Mouse (Mus musculus) liver, embryonic 14.5 days (tissue): ENCODE data around the gene Foxi2. TPM values are rescaled to one million over a fixed set of nuclear protein-coding genes. Genes with fewer than 3 reads are reported as not detected.

Source experiments
- ATAC-seq: fragments of 200-750 bp; cut with Nextera tagmentation; 2 replicates; pipeline ENCODE4 v1.8.0; 2017; ENCODE audit warnings: moderate number of reproducible peaks, mild to moderate bottlenecking, moderate library complexity; ENCODE audit not compliant: insufficient read depth
- DNase-seq, 3 experiments: peaks; one replicate each; pipeline ENCODE4 v3.0.0-alpha.2; 2012 to 2013; ENCODE audit warnings: low read depth in 3 of 3, low spot score in 3 of 3
- H3K27ac ChIP-seq: fragments of 300-500 bp; sonication (generic); 2 replicates; pipeline ENCODE4 v1.5.1; 2014; ENCODE audit warnings: moderate library complexity, mild to moderate bottlenecking, control low read depth, inconsistent platforms
- H3K27me3 ChIP-seq: fragments of 300-500 bp; sonication (generic); 2 replicates; pipeline ENCODE4 v1.6.1; 2014; ENCODE audit warnings: mild to moderate bottlenecking, low read length, moderate library complexity; ENCODE audit not compliant: control insufficient read depth, insufficient read depth
- H3K36me3 ChIP-seq: fragments of 300-500 bp; sonication (generic); replicated peaks from 2 replicates; pipeline ENCODE4 v1.6.1; 2014; ENCODE audit warnings: low read depth; ENCODE audit not compliant: control insufficient read depth, insufficient read depth
- H3K4me1 ChIP-seq, 2 experiments: fragments of 200-500 bp in 1 of 2; fragments of 300-500 bp in 1 of 2; sonication (generic) in 1 of 2; replicated peaks; 2 replicates each; pipeline ENCODE4 v1.6.1; 2012 to 2014; ENCODE audit warnings: antibody characterized with exemption in 1 of 2, inconsistent platforms in 1 of 2, low read length in 1 of 2; ENCODE audit not compliant: control insufficient read depth in 2 of 2, insufficient read depth in 2 of 2
- H3K4me2 ChIP-seq: fragments of 300-500 bp; sonication (generic); 2 replicates; pipeline ENCODE4 v1.6.1; 2014; ENCODE audit warnings: low read depth, mild to moderate bottlenecking, control low read depth, moderate library complexity
- H3K4me3 ChIP-seq, 2 experiments: fragments of 200-500 bp in 1 of 2; fragments of 300-500 bp in 1 of 2; sonication (generic) in 1 of 2; 2 replicates each; pipeline ENCODE4 v1.5.1; 2012 to 2014; ENCODE audit warnings: low read depth in 2 of 2, low read length in 2 of 2, mild to moderate bottlenecking in 2 of 2, control low read depth in 1 of 2, inconsistent platforms in 1 of 2, moderate library complexity in 1 of 2; ENCODE audit not compliant: insufficient read depth in 1 of 2
- H3K9ac ChIP-seq: fragments of 300-500 bp; sonication (generic); replicated peaks from 2 replicates; pipeline ENCODE4 v1.6.1; 2014; ENCODE audit warnings: mild to moderate bottlenecking, control low read depth, moderate library complexity
- H3K9me3 ChIP-seq: fragments of 300-500 bp; sonication (generic); 2 replicates; pipeline ENCODE4 v1.6.1; 2016; ENCODE audit warnings: low read length, mixed read lengths; ENCODE audit not compliant: control insufficient read depth
- CTCF ChIP-seq: IDR thresholded peaks from 2 replicates; pipeline ENCODE4 v1.5.1; 2016; ENCODE audit warnings: antibody characterized with exemption, low read depth, control low read depth
- EP300 ChIP-seq: IDR thresholded peaks from 2 replicates; pipeline ENCODE4 v1.6.1; 2016; ENCODE audit warnings: antibody characterized with exemption, low read depth
- whole genome bisulfite sequencing: fragments of 180-500 bp; shearing (Covaris S2); extraction: QIAGEN DNeasy Blood & Tissue Kit; methylation state at CpG from one replicate; pipeline ENCODE4 v1.1.7; 2014; ENCODE audit not compliant: insufficient replicate concordance; 5-methylcytosine and 5-hydroxymethylcytosine counted together
- polyA plus RNA-seq, 2 experiments: library from polyadenylated mRNA; depleted of rRNA in 1 of 2; stranded (reverse) in 1 of 2; unstranded in 1 of 2; fragments of >200 nt; fragmentation: Nextera tagmentation in 1 of 2; extraction: Ambion mirVana in 1 of 2; gene quantifications; 2 replicates each; pipeline versions ENCODE4 v1.2.1 to v1.2.3; 2012 to 2014

The Foxi2 gene
- polyA plus RNA-seq, 2 experiments, result not detected

DNA sequence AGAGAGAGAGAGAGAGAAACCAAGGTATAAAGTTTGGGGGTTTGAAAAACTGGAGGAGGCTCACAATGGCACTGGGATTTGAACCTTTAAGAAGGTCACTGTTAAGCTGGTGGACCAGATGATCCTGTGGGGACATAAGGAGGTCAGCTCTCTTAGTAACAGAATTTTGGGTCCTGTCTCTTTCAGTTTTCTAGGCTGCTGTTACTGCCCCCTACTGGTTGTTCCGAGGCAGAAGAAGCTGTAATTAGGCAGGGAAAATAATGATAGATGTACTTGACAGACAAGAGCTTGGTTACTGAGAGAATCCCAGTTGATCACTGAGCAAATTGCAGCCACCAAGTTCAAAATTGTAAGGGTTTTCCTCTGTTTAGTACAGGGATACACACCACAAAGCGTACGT, 21.1 kb upstream of the Foxi2 start:
- Histone ChIP-seq H3K36me3 (no peaks in the 10 kb centered on the region), H3K9ac (no peak overlapping the region), H3K27me3 (no peaks in the 10 kb centered on the region), H3K9me3 (no peaks in the 10 kb centered on the region), H3K27ac (no peak overlapping the region), H3K4me1 (no peaks in the 10 kb centered on the region), H3K4me3 (no peak overlapping the region), H3K4me2 (no peak overlapping the region)
- no peak for TF ChIP-seq EP300
- TF ChIP-seq CTCF, result peak; percentile 53
- 50% methylated on average over 3 of the region's 3 CpGs for WGBS
- ATAC-seq (no peak), DNase-seq (no peak)

DNA sequence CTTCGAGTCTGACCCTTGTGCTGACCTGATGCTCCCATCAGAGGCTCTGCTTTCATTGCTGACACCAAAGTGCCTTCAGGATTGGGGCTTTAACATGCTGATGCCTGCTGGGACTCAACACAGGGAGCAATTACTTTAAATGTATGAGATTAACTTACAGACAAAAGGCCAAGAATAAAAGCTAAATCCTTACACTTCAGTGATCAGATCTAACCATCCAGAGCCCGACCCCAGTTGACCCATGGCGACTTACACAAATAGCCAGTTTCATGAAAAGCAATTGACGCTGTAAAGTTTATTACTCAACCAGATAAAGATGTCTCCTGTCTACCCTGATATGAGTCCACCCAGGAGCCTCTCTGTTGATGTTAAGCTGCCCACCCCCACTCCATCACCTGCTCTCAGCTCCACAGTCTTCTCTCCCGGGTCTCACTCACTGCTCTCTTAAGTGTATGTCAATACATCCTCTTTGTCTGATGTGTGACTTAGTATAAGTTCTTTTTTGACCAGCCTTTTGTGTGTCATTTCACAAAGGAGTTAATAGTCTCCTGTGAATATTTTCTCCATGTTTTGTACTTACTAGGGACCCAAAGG, 17.1 kb upstream of the Foxi2 start:
- TF ChIP-seq EP300 (no peak), CTCF (no peak)

DNA sequence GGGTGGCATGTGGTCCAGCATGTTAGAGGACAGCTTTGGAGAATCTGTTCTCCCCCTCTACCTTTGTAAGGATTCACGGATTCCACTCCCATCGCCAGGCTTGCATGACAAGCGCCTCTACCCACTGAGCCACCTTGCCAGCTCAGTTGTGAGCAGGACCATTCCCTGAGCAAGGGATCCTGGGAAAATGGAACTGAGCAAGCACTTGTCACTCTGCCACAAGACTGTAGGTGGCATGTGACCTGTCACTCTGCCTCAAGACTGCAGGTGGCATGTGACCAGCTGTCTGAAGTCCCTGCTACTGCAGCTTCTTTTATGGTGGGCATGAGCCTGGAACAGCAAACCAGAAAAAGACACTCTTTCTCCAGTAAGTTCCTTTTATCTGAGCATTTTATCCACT, 15.7 kb upstream of the Foxi2 start:
- DNase-seq (no peak), ATAC-seq (no peak)
- Histone ChIP-seq H3K27me3 (no peaks in the 10 kb centered on the region), H3K4me2 (no peak overlapping the region), H3K9me3 (no peaks in the 10 kb centered on the region), H3K4me3 (no peak overlapping the region), H3K9ac (no peak overlapping the region), H3K36me3 (no peaks in the 10 kb centered on the region), H3K4me1 (peaks cover 9 to 23% of the 10 kb centered on the region in 2 experiments), H3K27ac (no peak overlapping the region)
- peak; percentile 44 for TF ChIP-seq CTCF
- no peak for TF ChIP-seq EP300
- 75% methylated on average over 3 of the region's 3 CpGs for WGBS

More for the DNA sequence above, 17.1 kb upstream of the Foxi2 start:
- no peak overlapping the region for H3K27ac ChIP-seq
- H3K4me2 ChIP-seq, result no peak overlapping the region
- H3K27me3 ChIP-seq, result no peaks in the 10 kb centered on the region
- no peaks in the 10 kb centered on the region for H3K36me3 ChIP-seq
- no peaks in the 10 kb centered on the region for H3K9me3 ChIP-seq
- WGBS, result 25% methylated on average over 5 of the region's 5 CpGs
- peaks cover 9 to 18% of the 10 kb centered on the region in 2 experiments for H3K4me1 ChIP-seq
- no peak overlapping the region for H3K9ac ChIP-seq
- no peak overlapping the region for H3K4me3 ChIP-seq
- DNase-seq (no peak), ATAC-seq (no peak)

DNA sequence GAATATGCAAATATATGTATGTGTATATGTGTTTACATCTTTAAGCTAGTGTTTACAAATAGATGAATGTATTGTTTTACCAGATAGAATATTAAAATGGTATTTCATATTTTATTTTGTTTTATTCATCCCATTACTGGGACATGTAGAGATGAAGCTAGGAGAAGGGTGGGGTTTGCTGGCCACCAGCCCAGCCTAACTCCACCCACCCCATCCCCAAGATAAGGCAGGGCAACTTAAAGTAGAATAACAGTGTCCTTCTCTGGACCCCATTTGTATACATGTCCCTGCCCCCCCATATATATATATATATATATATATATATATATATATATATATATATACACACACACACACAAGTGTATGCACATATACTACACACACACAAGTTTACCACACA, 14.9 kb upstream of the Foxi2 start:
- peaks cover 9 to 23% of the 10 kb centered on the region in 2 experiments for H3K4me1 ChIP-seq
- no peak overlapping the region for H3K27ac ChIP-seq
- ATAC-seq (peak; percentile 49; the same call in 1 of the 2 replicates), DNase-seq (no peak)
- no peak overlapping the region for H3K9ac ChIP-seq
- no peak overlapping the region for H3K4me2 ChIP-seq
- no peak overlapping the region for H3K4me3 ChIP-seq
- TF ChIP-seq CTCF (no peak), EP300 (no peak)
- H3K36me3 ChIP-seq, result no peaks in the 10 kb centered on the region
- H3K9me3 ChIP-seq, result no peaks in the 10 kb centered on the region
- H3K27me3 ChIP-seq, result no peaks in the 10 kb centered on the region

DNA sequence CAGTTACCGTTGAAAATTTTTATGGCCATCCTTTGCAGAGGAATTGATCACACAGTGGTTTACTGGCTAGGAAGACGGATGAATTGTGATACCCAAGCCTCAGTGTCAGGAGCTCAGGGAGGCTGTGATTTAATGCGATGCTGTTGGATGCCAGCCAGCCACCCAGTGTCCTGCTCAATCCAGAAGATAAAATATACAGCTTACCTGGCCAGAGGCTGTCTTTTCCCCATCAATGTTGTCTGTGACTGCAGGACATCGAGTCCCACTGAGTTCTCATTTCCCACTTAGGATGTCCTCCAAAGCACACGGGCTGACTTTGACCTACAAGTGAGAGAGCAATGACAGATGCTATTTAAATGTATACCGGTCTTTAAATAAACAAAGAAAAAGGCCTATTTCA, 13.0 kb upstream of the Foxi2 start:
- Histone ChIP-seq H3K27ac (no peak overlapping the region), H3K4me3 (no peak overlapping the region), H3K4me1 (peaks cover 9 to 23% of the 10 kb centered on the region in 2 experiments), H3K4me2 (no peak overlapping the region), H3K36me3 (no peaks in the 10 kb centered on the region), H3K9ac (no peak overlapping the region; the same call in 1 of the 2 replicates), H3K9me3 (no peaks in the 10 kb centered on the region), H3K27me3 (no peaks in the 10 kb centered on the region)
- no peak for DNase-seq
- ATAC-seq, result no peak
- TF ChIP-seq EP300 (no peak), CTCF (no peak)
- WGBS, result 67% methylated on average over 6 of the region's 6 CpGs
